Mouse (Mus musculus): ENCODE measurements at regions not wholly inside any gene's neighbourhood (a gene's known extent, or its start where the extent isn't known, plus 50 kb on each side); places are given as distances from the start of the nearest gene placed in this dataset.

DNA sequence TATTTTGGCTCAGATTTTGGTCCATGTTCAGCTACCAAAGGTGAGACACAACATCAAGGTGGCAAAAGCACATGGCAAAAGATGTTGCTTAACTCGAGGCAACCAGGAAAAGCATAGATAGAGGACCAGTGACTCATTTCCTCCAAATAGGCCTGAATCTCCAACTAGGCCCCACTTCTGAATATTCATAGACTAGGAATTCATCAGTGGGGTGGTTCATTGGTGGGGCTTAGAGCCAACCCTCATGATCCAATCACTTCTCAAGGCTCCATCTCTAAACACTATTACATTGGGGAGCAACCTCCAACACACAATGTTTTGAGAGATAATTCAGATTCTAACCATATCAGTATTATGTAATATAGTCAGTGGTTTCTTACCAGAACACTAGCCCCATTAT is 161.6 kb downstream of the Gm21897 start:
- no peak overlapping the region for H3K27ac ChIP-seq (ENCODE audit: low read length)
- H3K36me3 ChIP-seq (ENCODE audit: insufficient read depth, low read length), result no peaks in the 10 kb centered on the region
- no peak overlapping the region for H3K9ac ChIP-seq (replicated peaks; ENCODE audit: low read length)
- no peaks in the 10 kb centered on the region for H3K4me1 ChIP-seq (ENCODE audit: insufficient read depth, low read length)
- H3K4me2 ChIP-seq (replicated peaks; ENCODE audit: low read depth, low read length), result no peak overlapping the region
- H3K4me3 ChIP-seq (ENCODE audit: low read length), result no peak overlapping the region
- no peaks in the 10 kb centered on the region for H3K9me3 ChIP-seq (ENCODE audit: low read length)
- no peak for ATAC-seq (ENCODE audit: low FRiP score, low TSS enrichment)
- WGBS, result 63% methylated on average over 1 of the region's 1 CpGs
- no peaks in the 10 kb centered on the region for H3K27me3 ChIP-seq (ENCODE audit: insufficient read depth, low read length)

DNA sequence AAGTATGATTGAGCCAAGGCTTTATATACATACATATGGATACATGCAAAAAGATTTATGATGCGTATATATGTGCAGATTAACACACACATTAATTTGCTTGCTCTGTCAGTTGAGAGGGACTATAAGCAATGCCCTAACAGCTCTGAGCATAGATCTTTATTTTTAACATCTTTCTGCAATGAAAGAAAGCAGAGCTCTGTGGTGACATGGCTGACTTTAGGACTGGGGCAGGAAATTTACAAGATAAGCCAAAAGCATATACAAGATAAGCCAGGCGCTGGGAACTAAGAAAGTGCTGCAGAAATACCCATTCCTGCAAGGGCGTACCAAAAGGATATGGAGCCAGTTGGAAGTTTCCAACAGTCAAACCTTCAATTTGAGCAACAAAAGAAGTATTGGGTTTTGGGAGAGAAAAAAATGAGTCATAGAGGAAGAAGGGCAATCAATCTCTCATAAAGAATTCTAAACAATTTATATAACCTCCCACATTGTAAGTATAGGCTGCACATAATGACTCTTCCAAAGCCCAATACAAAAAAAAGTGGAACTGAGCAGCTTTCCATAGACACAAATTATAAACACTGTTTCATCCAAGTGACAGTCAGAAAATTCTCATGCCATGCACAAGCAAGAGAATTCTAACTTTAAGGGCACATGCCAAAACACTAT is 174.2 kb downstream of the Gm21897 start:
- Histone ChIP-seq H3K4me3 (ENCODE audit: low read length) (no peak overlapping the region), H3K4me1 (ENCODE audit: insufficient read depth, low read length) (no peaks in the 10 kb centered on the region), H3K27me3 (ENCODE audit: insufficient read depth, low read length) (no peaks in the 10 kb centered on the region), H3K36me3 (ENCODE audit: insufficient read depth, low read length) (no peaks in the 10 kb centered on the region), H3K4me2 (replicated peaks; ENCODE audit: low read depth, low read length) (no peak overlapping the region), H3K9ac (replicated peaks; ENCODE audit: low read length) (no peak overlapping the region), H3K27ac (ENCODE audit: low read length) (no peak overlapping the region), H3K9me3 (ENCODE audit: low read length) (no peaks in the 10 kb centered on the region)
- WGBS, result 83% methylated on average over 3 of the region's 3 CpGs
- no peak for ATAC-seq (ENCODE audit: low FRiP score, low TSS enrichment)

- Histone ChIP-seq H3K4me3 (ENCODE audit: low read length) (no peak overlapping the region), H3K9me3 (ENCODE audit: low read length) (no peaks in the 10 kb centered on the region), H3K27me3 (ENCODE audit: insufficient read depth, low read length) (no peaks in the 10 kb centered on the region), H3K27ac (ENCODE audit: low read length) (no peak overlapping the region), H3K4me1 (ENCODE audit: insufficient read depth, low read length) (no peaks in the 10 kb centered on the region), H3K9ac (replicated peaks; ENCODE audit: low read length) (no peak overlapping the region), H3K36me3 (ENCODE audit: insufficient read depth, low read length) (no peaks in the 10 kb centered on the region), H3K4me2 (replicated peaks; ENCODE audit: low read depth, low read length) (no peak overlapping the region)
- 58% methylated on average over 2 of the region's 2 CpGs for WGBS
- no peak for ATAC-seq (ENCODE audit: low FRiP score, low TSS enrichment)
Observed at GRCm38 (mm10) chr16:15493236-15493635, 176.0 kb downstream of the Gm21897 start.

All from kidney, embryonic 16.5 days (tissue).